Mouse (Mus musculus) skeletal muscle tissue, adult 2 months (tissue): ENCODE data around the gene Rxfp2.
A peak's percentile ranks its signal among the peaks of the same experiment; 100 is the strongest.

ENCODE experiments used
- DNase-seq: peaks from one replicate; pipeline ENCODE4 v3.0.0-alpha.2; 2012; ENCODE audit warnings: low read depth, low spot score

Rxfp2 gene

GRCm38 (mm10) chr5:150044533-150044932 is 26.1 kb downstream of the Rxfp2 start:
- no peak for DNase-seq

DNA sequence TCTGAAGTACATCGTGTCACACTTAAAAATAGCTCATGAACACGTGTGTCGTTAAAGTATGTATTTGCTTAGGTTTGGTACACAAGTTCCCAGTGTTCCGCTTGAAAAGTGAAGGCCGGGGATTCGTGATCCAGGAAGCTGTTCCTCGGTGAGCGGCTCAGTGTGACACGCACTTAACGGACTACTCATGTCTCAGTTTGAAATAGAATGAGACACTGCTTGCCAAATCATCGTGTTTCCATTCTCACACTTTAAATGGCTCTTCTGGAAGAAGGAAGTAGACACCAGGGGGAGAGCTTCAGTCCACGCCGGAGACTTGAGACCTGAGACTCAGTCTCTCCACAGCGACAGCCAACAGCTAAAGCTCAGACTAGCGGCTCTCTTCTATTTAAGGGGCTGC is 28.0 kb downstream of the Rxfp2 start:
- DNase-seq = no peak

DNA sequence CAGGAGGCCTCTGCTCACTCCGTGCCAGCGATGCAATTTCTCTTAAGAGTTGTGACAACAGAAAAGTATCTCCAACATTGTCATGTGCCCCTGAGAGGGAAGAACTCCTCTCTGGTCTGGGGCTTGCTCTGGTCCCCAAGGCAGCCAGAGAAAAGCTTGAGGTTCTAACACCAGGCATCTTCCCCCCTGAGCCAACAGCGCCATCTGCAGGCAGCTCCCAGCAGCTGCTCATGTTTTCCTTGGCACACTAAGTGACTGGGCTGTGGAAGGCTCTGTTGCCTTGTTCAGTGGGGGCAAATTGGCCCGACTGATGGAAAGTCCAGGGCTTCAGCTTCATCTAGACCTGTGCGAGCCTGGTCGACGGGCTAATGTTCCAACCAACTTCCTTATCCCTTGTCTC is 31.5 kb downstream of the Rxfp2 start:
- DNase-seq = peak; percentile 25

GRCm38 (mm10) chr5:150051828-150052227 is 33.4 kb downstream of the Rxfp2 start:
- no peak for DNase-seq

- DNase-seq = no peak
Observed at GRCm38 (mm10) chr5:150053294-150053693, 34.8 kb downstream of the Rxfp2 start.

DNA sequence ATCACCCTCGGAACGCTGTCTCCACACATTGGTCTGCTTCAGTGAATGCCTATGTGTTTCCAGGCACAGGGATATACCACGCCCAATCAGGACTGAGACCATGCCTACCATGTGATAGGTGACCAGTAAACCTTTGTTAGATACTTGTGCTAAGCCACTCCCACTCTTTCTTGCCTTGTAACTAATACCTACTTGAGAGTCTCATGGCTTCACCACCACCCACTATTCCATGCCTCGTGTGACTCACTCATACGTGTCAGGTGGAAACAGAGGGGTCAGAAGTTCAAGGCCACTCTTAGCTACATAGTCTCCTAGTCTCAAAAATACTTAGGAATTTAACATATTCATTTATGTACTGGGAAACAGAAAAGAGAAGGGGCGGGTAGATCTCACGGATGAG is 35.5 kb downstream of the Rxfp2 start:
- no peak for DNase-seq

GRCm38 (mm10) chr5:150055322-150055721 is 36.8 kb downstream of the Rxfp2 start:
- no peak for DNase-seq

DNA sequence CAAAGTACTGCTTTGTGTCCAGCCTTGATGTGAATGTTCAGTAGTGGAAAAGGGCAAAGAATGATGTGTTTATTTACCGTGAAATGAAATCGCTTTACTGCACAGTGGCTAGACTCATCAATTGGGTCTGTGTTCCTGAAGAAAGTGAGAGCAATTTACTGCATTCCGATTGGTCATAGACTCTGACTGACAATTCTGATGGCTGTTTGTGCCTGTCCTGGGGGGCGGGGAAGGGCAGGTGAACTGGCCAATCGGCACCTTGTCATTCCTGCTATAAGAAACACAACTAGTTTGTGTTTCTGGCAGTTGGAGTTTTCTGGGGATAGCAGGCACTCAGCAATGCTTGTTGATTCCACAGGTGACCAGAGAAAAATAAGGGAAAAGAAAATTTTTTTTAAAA is 37.6 kb downstream of the Rxfp2 start:
- DNase-seq = no peak

DNA sequence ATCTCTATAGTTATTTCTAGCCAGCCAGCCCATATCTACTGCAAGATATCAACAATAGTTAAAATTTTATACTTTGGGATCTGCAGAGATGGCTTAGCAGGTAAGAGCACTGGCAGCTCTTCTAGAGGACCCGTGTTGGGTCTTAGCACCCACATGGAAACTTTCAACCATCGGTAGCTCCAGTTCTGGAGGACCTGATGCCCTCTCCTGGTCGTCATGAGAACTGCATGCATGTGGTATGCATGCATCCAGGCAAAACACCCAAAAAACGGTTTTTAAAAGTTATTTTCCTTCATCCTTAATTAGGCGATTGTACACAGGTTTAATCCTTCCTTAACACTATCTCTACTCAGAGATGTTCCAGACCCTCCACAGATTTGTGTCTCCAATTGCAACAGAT is 40.4 kb downstream of the Rxfp2 start:
- DNase-seq = no peak

- peak; percentile 68 for DNase-seq
Observed at GRCm38 (mm10) chr5:150059466-150059865, 41.0 kb downstream of the Rxfp2 start.

DNA sequence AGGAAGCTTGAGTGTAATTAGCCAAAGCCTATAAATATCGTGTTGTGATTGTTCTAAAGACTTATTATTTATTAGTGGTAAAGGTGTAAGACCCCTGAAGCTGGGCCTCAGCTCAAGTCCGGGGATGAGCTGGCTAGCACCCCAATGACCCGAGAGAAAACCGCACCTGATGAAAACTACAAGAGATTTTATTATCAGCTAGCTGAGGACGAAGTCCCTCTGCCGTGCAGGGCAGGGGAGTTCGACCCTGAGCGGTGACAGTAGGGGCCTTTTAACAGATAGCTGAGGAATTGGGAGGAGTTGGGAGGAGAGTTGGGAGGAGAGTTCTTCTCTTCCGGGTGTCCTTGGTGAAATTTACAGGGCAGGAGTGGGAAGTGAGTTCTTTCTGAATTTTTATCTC is 42.6 kb downstream of the Rxfp2 start:
- no peak for DNase-seq

DNA sequence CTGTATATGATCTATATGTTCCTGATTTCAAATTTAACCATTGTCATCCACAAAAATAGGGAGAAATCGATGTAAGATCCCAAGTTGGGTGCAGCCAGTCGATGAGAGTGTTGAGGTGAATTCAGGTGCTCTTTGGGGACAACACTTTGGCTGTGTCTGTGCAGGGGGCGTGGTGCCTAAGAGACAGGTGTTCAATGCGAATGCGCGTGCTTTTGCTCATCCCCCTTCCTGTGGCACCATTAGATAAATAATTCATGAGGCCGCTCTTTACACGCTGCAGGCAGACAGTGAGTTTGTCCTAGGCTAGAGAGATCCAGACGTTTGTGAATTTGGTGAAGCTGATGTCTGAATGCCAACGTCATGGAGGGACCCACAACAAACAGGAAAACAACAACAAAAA is 45.8 kb downstream of the Rxfp2 start:
- DNase-seq = no peak

DNA sequence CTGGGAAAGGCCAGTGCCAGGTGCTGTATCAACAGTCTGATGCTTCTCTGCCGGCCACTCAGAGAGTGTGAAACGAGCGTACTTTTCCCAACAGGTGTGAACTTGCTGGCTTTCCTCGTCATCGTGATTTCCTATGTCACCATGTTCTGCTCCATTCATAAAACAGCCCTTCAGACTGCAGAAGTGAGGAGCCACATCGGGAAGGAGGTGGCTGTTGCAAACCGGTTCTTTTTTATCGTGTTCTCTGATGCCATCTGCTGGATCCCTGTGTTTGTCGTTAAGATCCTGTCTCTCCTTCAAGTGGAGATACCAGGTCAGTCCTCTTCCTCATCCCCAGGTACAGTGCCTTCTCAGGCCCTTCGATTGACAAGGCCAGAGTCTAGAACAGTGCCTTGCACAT is 51.6 kb downstream of the Rxfp2 start:
- DNase-seq = no peak

GRCm38 (mm10) chr5:150071738-150072137 is 53.3 kb downstream of the Rxfp2 start:
- DNase-seq = no peak

DNA sequence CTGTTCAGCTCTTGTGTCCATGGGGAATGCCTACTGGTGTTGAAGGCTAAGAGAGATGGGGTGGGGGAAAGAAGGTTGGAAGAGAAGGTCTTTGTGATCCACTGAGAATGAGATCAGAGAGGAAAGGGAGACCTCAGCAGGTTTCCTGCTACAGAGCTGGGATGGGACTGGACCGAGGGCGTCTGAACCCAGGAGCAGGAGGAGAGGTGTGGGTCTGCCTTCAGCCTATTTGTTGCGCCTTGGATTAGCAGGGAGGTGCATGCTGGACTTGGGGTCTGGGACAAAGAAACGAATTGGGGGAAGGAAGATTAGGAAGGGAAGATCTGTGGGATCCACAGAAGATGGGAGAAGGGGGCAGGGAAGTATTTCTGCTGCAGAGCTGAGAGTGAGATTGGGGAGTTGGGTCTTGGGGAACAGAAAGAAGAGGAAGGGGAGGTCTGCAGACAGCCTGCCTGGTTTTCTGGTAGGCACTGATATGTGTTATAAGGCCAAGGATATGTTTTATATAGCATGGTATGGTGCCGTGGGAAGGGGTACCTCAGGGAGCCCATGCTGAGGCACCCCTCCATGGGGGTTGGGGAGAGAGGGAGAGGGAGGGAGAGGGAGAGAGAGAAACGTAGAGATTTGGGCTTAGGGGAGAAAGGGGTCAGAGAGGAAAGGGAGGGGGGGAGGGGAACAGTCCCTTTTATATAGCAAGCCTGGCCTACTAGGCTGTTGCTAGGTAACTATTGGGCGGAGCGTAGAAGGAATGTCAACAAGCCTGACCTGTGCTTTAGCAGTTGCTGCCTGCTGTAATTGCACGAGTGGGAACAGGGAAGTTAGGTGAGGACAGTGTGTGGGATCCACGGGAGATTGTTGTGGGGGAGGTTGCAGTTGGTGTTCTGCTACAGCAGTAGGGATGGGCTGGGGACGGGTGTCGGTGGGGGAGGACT is 61.7 kb downstream of the Rxfp2 start:
- DNase-seq = no peak

DNA sequence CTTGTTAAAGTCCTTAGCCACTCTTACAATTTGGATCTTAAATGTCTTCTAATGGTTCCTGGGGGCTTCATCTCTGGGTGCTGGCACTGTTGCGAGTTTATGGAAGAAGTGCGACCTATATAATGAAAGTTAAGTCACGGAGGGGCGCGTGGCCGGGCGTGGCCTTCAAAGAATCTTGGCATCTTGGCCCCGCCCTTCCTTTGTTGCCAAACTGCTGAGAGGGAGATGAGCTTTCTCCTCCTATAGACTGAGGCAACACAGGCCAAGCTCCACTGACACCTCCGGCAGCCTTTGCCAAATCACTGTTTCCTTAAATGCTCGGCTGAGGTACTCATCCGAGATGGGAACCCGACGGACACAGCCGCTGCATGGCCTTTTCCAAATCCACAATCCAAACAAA is 64.2 kb downstream of the Rxfp2 start:
- no peak for DNase-seq

DNA sequence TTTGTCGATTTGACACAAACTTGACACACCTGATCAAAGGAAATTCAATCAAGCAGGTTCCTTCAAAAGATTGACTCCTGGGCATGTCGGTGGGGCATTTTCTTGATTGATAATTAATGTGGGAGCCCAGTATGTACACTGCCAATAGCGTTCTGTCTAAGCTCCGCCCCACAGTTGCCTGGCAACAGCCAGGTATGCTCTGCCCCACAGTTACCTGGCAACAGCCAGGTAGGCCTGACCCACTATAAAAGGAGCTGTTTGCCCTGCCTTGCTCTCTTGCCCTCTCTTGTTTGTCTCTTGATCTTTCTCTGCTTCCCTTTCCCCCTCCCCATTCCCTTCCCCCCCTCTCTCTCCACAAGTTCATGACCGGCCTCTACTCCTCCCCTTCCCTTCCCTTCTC is 64.7 kb downstream of the Rxfp2 start:
- DNase-seq = no peak

GRCm38 (mm10) chr5:150097620-150098019 is 79.1 kb downstream of the Rxfp2 start:
- peak; percentile 37 for DNase-seq

DNA sequence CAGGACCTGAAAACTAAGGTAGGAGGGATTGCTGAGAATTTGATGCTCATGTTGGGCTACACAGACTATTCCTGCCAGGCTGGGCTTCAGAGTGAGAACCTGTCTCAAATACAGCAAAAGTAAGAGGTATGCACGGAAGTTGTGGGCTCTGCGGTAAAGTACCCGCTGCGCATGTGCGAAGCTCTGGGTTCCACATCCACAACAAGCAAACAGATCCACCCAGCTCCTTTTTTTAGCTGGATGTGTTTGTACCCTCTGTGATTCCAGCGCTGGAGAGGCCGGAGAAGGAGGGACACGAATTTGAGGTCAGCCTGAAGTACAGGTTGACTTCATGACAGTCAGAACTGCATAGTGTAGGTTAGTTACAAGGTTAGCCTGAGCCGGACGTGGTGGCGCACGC is 80.3 kb downstream of the Rxfp2 start:
- DNase-seq = no peak

DNA sequence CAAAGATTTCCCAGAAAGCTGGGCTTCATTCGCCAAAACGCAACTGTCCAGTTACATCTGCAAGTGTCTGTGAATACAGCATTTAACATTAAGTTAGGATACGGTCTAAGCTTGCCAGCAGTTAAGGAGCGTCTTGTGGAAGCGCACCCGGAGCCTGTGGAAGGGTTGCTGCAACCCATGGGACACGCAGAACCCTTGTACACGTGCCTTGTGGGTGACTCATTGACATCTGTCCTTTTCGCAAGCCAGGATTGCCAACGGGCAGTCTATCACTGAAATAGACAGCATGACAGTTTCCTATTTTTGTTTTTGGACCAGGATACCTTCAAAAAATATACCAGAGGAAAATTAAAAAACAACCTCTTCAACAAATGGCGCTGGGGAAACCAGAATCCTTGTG is 83.3 kb downstream of the Rxfp2 start:
- DNase-seq = peak; percentile 33

GRCm38 (mm10) chr5:150106358-150106757 is 87.9 kb downstream of the Rxfp2 start:
- no peak for DNase-seq

GRCm38 (mm10) chr5:150111236-150111635 is 92.8 kb downstream of the Rxfp2 start:
- DNase-seq = no peak

DNA sequence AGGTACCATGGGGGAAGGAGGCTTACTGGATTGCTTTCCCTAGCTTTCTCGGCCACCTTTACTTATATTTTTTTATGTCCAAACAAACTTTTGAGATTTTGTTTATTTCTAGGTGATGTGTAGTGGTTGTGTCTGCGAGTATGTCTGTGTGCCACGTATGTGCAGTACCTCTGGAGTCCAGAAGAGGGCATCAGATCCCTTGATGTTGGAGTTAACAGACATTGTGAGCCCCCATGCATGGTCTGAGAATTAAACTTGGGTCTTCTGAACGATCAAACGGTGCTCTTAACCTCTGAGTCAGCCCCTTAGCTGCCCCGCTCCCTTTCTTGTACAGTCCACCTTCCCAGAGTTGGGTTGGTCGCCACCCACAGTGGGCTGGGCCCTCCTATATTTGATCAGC is 95.5 kb downstream of the Rxfp2 start:
- no peak for DNase-seq

DNA sequence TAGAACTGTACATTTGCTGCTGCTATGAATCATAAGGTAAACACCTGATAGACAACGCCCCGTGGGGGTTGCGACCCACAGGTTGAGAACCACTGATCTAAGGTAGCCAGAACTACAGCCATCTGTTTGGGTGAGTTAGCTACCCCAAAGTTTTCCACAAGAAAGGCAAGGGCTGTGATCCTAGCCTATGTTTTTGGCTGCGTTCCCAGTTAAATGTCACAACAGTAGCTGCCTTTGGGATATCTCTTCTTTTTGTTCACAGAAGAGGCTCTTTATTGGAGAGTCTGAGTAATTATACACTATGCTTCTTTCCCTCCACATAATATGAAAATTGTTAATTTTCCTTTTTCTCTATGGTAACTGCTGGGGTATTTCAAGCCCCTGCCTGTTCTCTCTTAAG is 96.3 kb downstream of the Rxfp2 start:
- no peak for DNase-seq
